8 mouse cellular contexts compared by ENCODE assay signal in the genomic region with DNA sequence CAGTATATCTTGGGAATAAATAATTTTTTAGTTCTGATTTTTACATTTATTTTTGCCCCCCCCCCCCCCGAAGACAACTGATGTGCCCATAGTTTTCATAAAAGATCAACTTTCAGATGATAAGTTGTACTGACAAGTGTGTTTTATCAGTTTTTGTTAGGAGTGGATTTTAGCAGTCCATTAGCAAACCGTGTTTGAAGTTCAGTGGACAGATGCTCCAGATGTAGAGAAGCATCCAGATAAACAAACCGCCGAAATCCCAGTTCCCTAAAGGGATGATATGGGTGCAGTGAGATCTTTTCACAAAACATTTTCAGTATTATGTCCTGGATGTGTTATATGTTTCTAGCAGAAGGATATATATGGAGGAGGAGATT. TPM values are rescaled to one million over a fixed set of nuclear protein-coding genes. Genes with fewer than 3 reads are reported as not detected.
DNase-seq lines count a peak whose midpoint lies in the region; ATAC-seq lines count a peak whose summit lies in the region.

No protein-coding gene starts in this region.

- no peak overlapping the region for H3K27ac ChIP-seq in kidney, embryonic 16.5 days (ENCODE audit: low read length)
- H3K27ac ChIP-seq in embryonic facial prominence, embryonic 10.5 days (replicated peaks): peak overlapping the region; percentile 88; the same call in 1 of the 2 replicates
- H3K27ac ChIP-seq in hindbrain, embryonic 15.5 days (replicated peaks): peak overlapping the region; percentile 96
- H3K27ac ChIP-seq in midbrain, embryonic 14.5 days (replicated peaks; ENCODE audit: low read depth, low read length): peak overlapping the region; percentile 96; the same call in 1 of the 2 replicates

- no peaks in the 10 kb centered on the region for H3K27me3 ChIP-seq in kidney, embryonic 16.5 days (ENCODE audit: insufficient read depth, low read length)
- H3K27me3 ChIP-seq in embryonic facial prominence, embryonic 10.5 days (replicated peaks; ENCODE audit: low read depth, poor library complexity, severe bottlenecking): no peaks in the 10 kb centered on the region
- H3K27me3 ChIP-seq in hindbrain, embryonic 15.5 days: no peaks in the 10 kb centered on the region; the same call in 1 of the 2 replicates
- H3K27me3 ChIP-seq in midbrain, embryonic 14.5 days (ENCODE audit: control insufficient read depth, insufficient read depth, low read length): no peaks in the 10 kb centered on the region

- H3K9me3 ChIP-seq in kidney, embryonic 16.5 days (ENCODE audit: low read length): no peaks in the 10 kb centered on the region
- no peaks in the 10 kb centered on the region for H3K9me3 ChIP-seq in embryonic facial prominence, embryonic 10.5 days
- H3K9me3 ChIP-seq in hindbrain, embryonic 15.5 days: no peaks in the 10 kb centered on the region
- H3K9me3 ChIP-seq in midbrain, embryonic 14.5 days (ENCODE audit: control insufficient read depth, low read length): no peaks in the 10 kb centered on the region

- no peak for ATAC-seq in kidney, embryonic 16.5 days (ENCODE audit: low FRiP score, low TSS enrichment)
- no peak for ATAC-seq in hindbrain, embryonic 15.5 days (ENCODE audit: low FRiP score, low read depth)
- no peak for ATAC-seq in midbrain, embryonic 14.5 days (ENCODE audit: low FRiP score, low TSS enrichment)
- no peak for ATAC-seq in frontal cortex, adult (ENCODE audit: low TSS enrichment)

- WGBS in kidney, embryonic 16.5 days: 38% methylated on average over 4 of the region's 4 CpGs
- 47% methylated on average over 4 of the region's 4 CpGs for WGBS in embryonic facial prominence, embryonic 10.5 days
- 32% methylated on average over 4 of the region's 4 CpGs for WGBS in hindbrain, embryonic 15.5 days
- 36% methylated on average over 4 of the region's 4 CpGs for WGBS in midbrain, embryonic 14.5 days

- peak overlapping the region; percentile 81; the same call in 1 of the 2 replicates for H3K9ac ChIP-seq in kidney, embryonic 16.5 days (replicated peaks; ENCODE audit: low read length)
- peak overlapping the region; percentile 76; the same call in 1 of the 2 replicates for H3K9ac ChIP-seq in hindbrain, embryonic 15.5 days
- peak overlapping the region; percentile 61 for H3K9ac ChIP-seq in midbrain, embryonic 14.5 days (replicated peaks; ENCODE audit: low read length)

- peak overlapping the region; percentile 56 for H3K4me3 ChIP-seq in kidney, embryonic 16.5 days (ENCODE audit: low read length)
- peak overlapping the region; percentile 73 for H3K4me3 ChIP-seq in embryonic facial prominence, embryonic 10.5 days
- peak overlapping the region; percentile 59 for H3K4me3 ChIP-seq in hindbrain, embryonic 15.5 days
- peak overlapping the region; percentile 47 for H3K4me3 ChIP-seq in midbrain, embryonic 14.5 days (replicated peaks; ENCODE audit: low read depth, low read length)

- no peak for DNase-seq in kidney, adult 9 months
- DNase-seq in embryonic facial prominence, embryonic 10.5 days (ENCODE audit: low spot score): no peak
- peak; percentile 19 for DNase-seq in midbrain, embryonic 14.5 days
- no peak for DNase-seq in c-Kit-positive CD71-positive TER-119-positive erythroid progenitor cells, embryonic 14.5 days (ENCODE audit: low spot score)
- no peak for DNase-seq in urinary bladder, postnatal 25 days (ENCODE audit: low spot score)

- H3K36me3 ChIP-seq in kidney, embryonic 16.5 days (ENCODE audit: insufficient read depth, low read length): peaks cover 7% of the 10 kb centered on the region
- H3K36me3 ChIP-seq in embryonic facial prominence, embryonic 10.5 days (replicated peaks): peaks cover 24% of the 10 kb centered on the region
- H3K36me3 ChIP-seq in hindbrain, embryonic 15.5 days: peaks cover 7% of the 10 kb centered on the region
- peaks cover 20% of the 10 kb centered on the region for H3K36me3 ChIP-seq in midbrain, embryonic 14.5 days (ENCODE audit: control insufficient read depth, insufficient read depth, low read length)

- H3K4me2 ChIP-seq in kidney, embryonic 16.5 days (replicated peaks; ENCODE audit: low read depth, low read length): peak overlapping the region; percentile 66
- peak overlapping the region; percentile 80 for H3K4me2 ChIP-seq in hindbrain, embryonic 15.5 days
- H3K4me2 ChIP-seq in midbrain, embryonic 14.5 days (ENCODE audit: low read length): peak overlapping the region; percentile 68

- H3K4me1 ChIP-seq in kidney, embryonic 16.5 days (ENCODE audit: insufficient read depth, low read length): peaks cover 6% of the 10 kb centered on the region
- peaks cover 6% of the 10 kb centered on the region for H3K4me1 ChIP-seq in embryonic facial prominence, embryonic 10.5 days
- H3K4me1 ChIP-seq in hindbrain, embryonic 15.5 days (replicated peaks): peaks cover 7% of the 10 kb centered on the region; the same call in 1 of the 2 replicates
- H3K4me1 ChIP-seq in midbrain, embryonic 14.5 days (ENCODE audit: control insufficient read depth, insufficient read depth, low read length): peaks cover 7% of the 10 kb centered on the region

RNA-seq across cellular contexts. Expression of gene Fam161a, which starts 1.5 kb away (rescaled TPM):
- polyA plus RNA-seq in kidney, embryonic 16.5 days (2015; fragmentation: Nextera tagmentation; extraction: Ambion mirVana): 3.2 and 3.4 TPM in 2 replicates
- 2.8 and 2.9 TPM in 2 replicates for polyA plus RNA-seq in embryonic facial prominence, embryonic 10.5 days (2016; fragmentation: Nextera tagmentation; extraction: Ambion mirVana)
- polyA plus RNA-seq in hindbrain, embryonic 15.5 days (2015; fragmentation: Nextera tagmentation; extraction: Ambion mirVana): 4.5 and 5.8 TPM in 2 replicates
- 3.7 and 5.1 TPM in 2 replicates for polyA plus RNA-seq in midbrain, embryonic 14.5 days (2014; fragmentation: Nextera tagmentation; extraction: Ambion mirVana)

RNA-seq across cellular contexts. Expression of gene Cct4, which starts 18.5 kb away (rescaled TPM):
- polyA plus RNA-seq in kidney, embryonic 16.5 days (2015; fragmentation: Nextera tagmentation; extraction: Ambion mirVana): 300 and 303 TPM in 2 replicates
- 422 and 440 TPM in 2 replicates for polyA plus RNA-seq in embryonic facial prominence, embryonic 10.5 days (2016; fragmentation: Nextera tagmentation; extraction: Ambion mirVana)
- polyA plus RNA-seq in hindbrain, embryonic 15.5 days (2015; fragmentation: Nextera tagmentation; extraction: Ambion mirVana): 259 and 275 TPM in 2 replicates
- 287 and 336 TPM in 2 replicates for polyA plus RNA-seq in midbrain, embryonic 14.5 days (2014; fragmentation: Nextera tagmentation; extraction: Ambion mirVana)

RNA-seq across cellular contexts. Expression of gene Commd1, which starts 26.6 kb away (rescaled TPM):
- 371 and 385 TPM in 2 replicates for polyA plus RNA-seq in kidney, embryonic 16.5 days (2015; fragmentation: Nextera tagmentation; extraction: Ambion mirVana)
- polyA plus RNA-seq in embryonic facial prominence, embryonic 10.5 days (2016; fragmentation: Nextera tagmentation; extraction: Ambion mirVana): 367 and 371 TPM in 2 replicates
- 245 and 261 TPM in 2 replicates for polyA plus RNA-seq in hindbrain, embryonic 15.5 days (2015; fragmentation: Nextera tagmentation; extraction: Ambion mirVana)
- 266 and 270 TPM in 2 replicates for polyA plus RNA-seq in midbrain, embryonic 14.5 days (2014; fragmentation: Nextera tagmentation; extraction: Ambion mirVana)

RNA-seq across cellular contexts. Expression of gene Gm28048, which starts 26.9 kb away (rescaled TPM):
- 24.4 and 24.7 TPM in 2 replicates for polyA plus RNA-seq in kidney, embryonic 16.5 days (2015; fragmentation: Nextera tagmentation; extraction: Ambion mirVana)
- 4.3 and 4.6 TPM in 2 replicates for polyA plus RNA-seq in embryonic facial prominence, embryonic 10.5 days (2016; fragmentation: Nextera tagmentation; extraction: Ambion mirVana)
- 3.7 and 3.9 TPM in 2 replicates for polyA plus RNA-seq in hindbrain, embryonic 15.5 days (2015; fragmentation: Nextera tagmentation; extraction: Ambion mirVana)
- polyA plus RNA-seq in midbrain, embryonic 14.5 days (2014; fragmentation: Nextera tagmentation; extraction: Ambion mirVana): 2.6 and 4.5 TPM in 2 replicates

RNA-seq across cellular contexts. Expression of gene Zrsr1, which starts 37.0 kb away (rescaled TPM):
- polyA plus RNA-seq in kidney, embryonic 16.5 days (2015; fragmentation: Nextera tagmentation; extraction: Ambion mirVana): 3.7 and 3.8 TPM in 2 replicates
- 2.4 TPM in 2 replicates for polyA plus RNA-seq in embryonic facial prominence, embryonic 10.5 days (2016; fragmentation: Nextera tagmentation; extraction: Ambion mirVana)
- polyA plus RNA-seq in hindbrain, embryonic 15.5 days (2015; fragmentation: Nextera tagmentation; extraction: Ambion mirVana): 7.1 and 8.0 TPM in 2 replicates
- polyA plus RNA-seq in midbrain, embryonic 14.5 days (2014; fragmentation: Nextera tagmentation; extraction: Ambion mirVana): 4.7 and 5.8 TPM in 2 replicates
